Mouse (Mus musculus) bone marrow, adult 2 months (tissue): ENCODE data around the gene Sidt1. TPM values are rescaled to one million over a fixed set of nuclear protein-coding genes. Genes with fewer than 3 reads are reported as not detected.

ENCODE experiments used
- H3K27ac ChIP-seq: fragments of 200-500 bp; 2 replicates; pipeline ENCODE4 v1.5.1; 2012; ENCODE audit warnings: low read depth, mild to moderate bottlenecking, control low read depth, inconsistent platforms, low read length; ENCODE audit not compliant: control insufficient read depth, poor library complexity, insufficient read depth
- H3K4me1 ChIP-seq: fragments of 200-500 bp; 2 replicates; pipeline ENCODE4 v1.6.1; 2011; ENCODE audit warnings: low read length; ENCODE audit not compliant: control insufficient read depth, insufficient read depth
- H3K4me3 ChIP-seq: fragments of 200-500 bp; replicated peaks from 2 replicates; pipeline ENCODE3; 2011; ENCODE audit warnings: mild to moderate bottlenecking, low read depth, low read length, control low read depth; ENCODE audit not compliant: control insufficient read depth
- CTCF ChIP-seq: fragments of 200-500 bp; IDR thresholded peaks from 2 replicates; pipeline ENCODE4 v1.5.1; 2011; ENCODE audit warnings: low read length, control low read depth; ENCODE audit not compliant: control insufficient read depth, insufficient read depth
- POLR2A ChIP-seq: fragments of 200-500 bp; IDR thresholded peaks from 2 replicates; pipeline ENCODE4 v1.6.1; 2011; ENCODE audit warnings: low read depth, mild to moderate bottlenecking, control low read depth, low read length, borderline replicate concordance; ENCODE audit not compliant: control insufficient read depth
- WGBS: fragments of 180-500 bp; shearing (Covaris S2); methylation state at CpG from one replicate; pipeline ENCODE4 v1.1.7; 2018; 5-methylcytosine and 5-hydroxymethylcytosine counted together
- polyA plus RNA-seq: library from polyadenylated mRNA; stranded (reverse); fragments of >200 nt; gene quantifications from 2 replicates; pipeline ENCODE4 v1.2.4, GENCODE M21; 2011; ENCODE audit warnings: low replicate concordance; ENCODE audit not compliant: missing spikeins, insufficient read depth, insufficient read length

The Sidt1 gene
- polyA plus RNA-seq, 1 experiment: 3.6 TPM

DNA sequence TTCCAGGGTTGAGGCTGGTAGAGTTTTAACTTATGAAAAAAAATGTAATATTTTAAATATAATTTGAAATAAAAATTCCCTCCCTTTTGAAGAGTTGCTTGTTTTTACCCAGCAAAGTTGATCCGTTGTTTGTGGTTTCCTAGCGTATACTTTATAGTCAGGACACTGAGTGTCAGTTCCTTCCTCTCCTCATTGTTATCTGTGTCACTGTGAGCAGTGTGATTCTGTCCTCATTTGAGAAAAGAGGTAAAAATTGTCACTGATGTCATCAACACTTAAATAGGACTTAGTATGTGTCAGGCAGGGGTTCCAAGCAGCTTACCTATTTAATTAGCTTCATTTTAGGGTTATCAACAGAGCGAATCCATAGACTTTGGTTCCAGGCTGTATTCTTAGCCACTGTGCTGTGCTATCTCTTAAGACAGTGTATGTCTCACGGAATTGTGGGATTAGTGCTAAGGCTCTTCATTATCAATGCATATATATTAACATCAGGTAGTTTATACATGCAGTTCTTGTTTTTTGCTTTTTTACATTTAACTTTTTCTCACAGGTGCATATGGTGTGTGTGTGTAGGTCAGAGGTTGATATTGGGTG is 16.9 kb upstream of the Sidt1 start:
- TF ChIP-seq POLR2A (no peak), CTCF (no peak)
- Histone ChIP-seq H3K4me3 (no peak overlapping the region), H3K4me1 (peaks cover 2% of the 10 kb centered on the region), H3K27ac (no peak overlapping the region)
- WGBS: 32% methylated on average over 4 of the region's 4 CpGs

DNA sequence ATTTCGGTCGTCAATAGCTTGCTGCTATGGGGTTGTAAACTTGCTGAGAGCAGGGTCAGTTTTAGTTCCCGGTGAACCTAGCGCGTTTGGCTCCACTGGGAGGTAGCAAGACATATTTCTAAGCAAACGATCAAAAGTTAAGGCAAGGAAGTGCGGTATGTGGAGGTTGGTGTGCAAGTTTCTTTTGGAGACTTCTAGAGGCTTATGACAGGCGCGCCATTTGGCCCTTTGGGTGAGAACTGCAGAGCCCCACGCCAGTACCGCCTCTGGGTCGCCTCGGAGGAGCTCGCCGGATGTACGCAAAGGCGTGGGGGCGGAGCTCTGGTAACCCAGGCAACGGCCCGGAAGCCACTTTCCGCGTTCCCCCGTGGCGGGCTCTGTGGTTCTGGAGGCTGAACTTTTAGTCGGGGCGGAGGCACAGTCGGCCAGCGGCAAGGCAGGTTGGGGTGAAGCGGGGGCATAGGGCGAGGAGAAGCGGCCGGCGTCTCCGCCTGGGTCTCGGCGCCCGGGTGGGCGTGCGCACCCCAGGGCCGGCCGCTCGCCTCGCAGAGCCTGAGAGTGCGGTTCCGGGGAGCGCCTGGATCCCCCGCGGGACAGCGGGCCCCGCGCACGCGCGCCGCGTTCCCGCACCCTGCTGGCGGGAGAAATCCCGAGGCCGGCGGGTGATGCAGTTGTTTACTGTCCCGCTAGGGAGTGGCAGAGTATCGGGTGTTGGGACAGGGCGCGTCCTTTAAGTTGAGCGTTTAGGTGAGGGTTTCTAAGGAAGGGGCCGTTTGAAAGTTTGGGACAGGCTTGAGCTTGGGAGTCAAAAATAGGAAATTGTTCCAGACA is 14.3 kb upstream of the Sidt1 start, which contains the start of gene Spice1:
TSS of gene Spice1 (plus strand) at position 51 of the 831 bp plus-strand sequence.
- peak; percentile 56; the same call in 1 of the 2 replicates for TF ChIP-seq POLR2A
- peak; percentile 44 for TF ChIP-seq CTCF
- Histone ChIP-seq H3K4me3 (peak within 1 kb of the TSS; percentile 69), H3K27ac (peak within 1 kb of the TSS; percentile 96), H3K4me1 (peaks cover 2% of the 10 kb centered on the region)
- WGBS: under 1% methylated on average over 66 of the region's 67 CpGs

- no peak overlapping the region for H3K27ac ChIP-seq
- H3K4me1 ChIP-seq: no peaks in the 10 kb centered on the region
- no peak overlapping the region for H3K4me3 ChIP-seq
- TF ChIP-seq POLR2A (no peak), CTCF (no peak)
Measured at GRCm38 (mm10) chr16:44337541-44337940, 4.5 kb upstream of the Sidt1 start.

- H3K4me1 ChIP-seq: no peaks in the 10 kb centered on the region
- H3K4me3 ChIP-seq: peak overlapping the region; percentile 68
- H3K27ac ChIP-seq: peak overlapping the region; percentile 70
- TF ChIP-seq CTCF: no peak
- TF ChIP-seq POLR2A: no peak
- WGBS: 2% methylated on average over 59 of the region's 60 CpGs
Measured at GRCm38 (mm10) chr16:44331995-44332860, 768 bp downstream of the Sidt1 start.

DNA sequence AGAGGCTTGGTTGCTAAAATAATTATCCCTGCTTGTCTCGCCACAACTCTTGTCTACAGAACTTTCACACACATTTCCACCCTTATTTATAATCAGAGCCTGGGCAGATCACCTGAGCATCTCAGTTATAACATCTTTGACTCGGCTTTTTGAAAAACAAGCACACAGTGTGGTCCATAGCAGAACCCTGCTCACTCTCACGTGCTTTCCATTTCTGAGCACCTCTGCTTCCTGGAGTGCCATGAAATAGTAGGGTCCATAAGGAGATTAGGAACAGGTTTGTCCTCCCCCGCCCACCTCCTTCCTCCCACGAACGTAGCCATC is 1.4 kb downstream of the Sidt1 start:
- H3K4me1 ChIP-seq: no peaks in the 10 kb centered on the region
- no peak overlapping the region for H3K27ac ChIP-seq
- H3K4me3 ChIP-seq: peak overlapping the region; percentile 1
- TF ChIP-seq CTCF: no peak
- TF ChIP-seq POLR2A: no peak
- WGBS: 24% methylated on average over 6 of the region's 6 CpGs

GRCm38 (mm10) chr16:44331154-44331553 is 1.8 kb downstream of the Sidt1 start:
- Histone ChIP-seq H3K27ac (no peak overlapping the region), H3K4me1 (no peaks in the 10 kb centered on the region), H3K4me3 (no peak overlapping the region)
- 69% methylated on average over 9 of the region's 9 CpGs for WGBS
- TF ChIP-seq CTCF: no peak
- TF ChIP-seq POLR2A: no peak

DNA sequence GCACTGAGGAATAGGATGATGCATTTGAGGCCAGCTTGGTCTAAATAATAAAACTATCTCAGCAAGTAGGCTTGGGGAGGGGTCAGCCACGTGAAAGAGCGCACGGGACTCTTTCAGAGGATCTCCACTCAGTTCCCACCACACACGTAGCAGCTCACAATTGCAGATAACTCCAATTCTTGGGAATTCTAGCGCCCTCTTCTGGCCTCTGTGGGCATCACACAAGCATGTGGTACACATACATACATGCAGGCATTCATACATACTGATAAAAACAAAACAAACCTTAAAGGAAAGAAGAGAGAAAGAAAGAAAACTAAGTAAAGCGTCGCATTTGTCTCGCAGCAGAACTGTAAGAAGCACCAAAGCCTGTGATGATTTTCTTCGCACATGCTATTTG is 2.3 kb downstream of the Sidt1 start:
- H3K4me3 ChIP-seq: no peak overlapping the region
- WGBS: 86% methylated on average over 9 of the region's 9 CpGs
- H3K27ac ChIP-seq: no peak overlapping the region
- TF ChIP-seq POLR2A (no peak), CTCF (no peak)
- H3K4me1 ChIP-seq: no peaks in the 10 kb centered on the region

- TF ChIP-seq POLR2A (no peak), CTCF (no peak)
- 60% methylated on average over 4 of the region's 4 CpGs for WGBS
- no peak overlapping the region for H3K4me3 ChIP-seq
- no peaks in the 10 kb centered on the region for H3K4me1 ChIP-seq
- H3K27ac ChIP-seq: no peak overlapping the region
Measured at GRCm38 (mm10) chr16:44328644-44329043, 4.4 kb downstream of the Sidt1 start.
